Mouse (Mus musculus): ENCODE measurements at regions not wholly inside any gene's neighbourhood (a gene's known extent, or its start where the extent isn't known, plus 50 kb on each side); places are given as distances from the start of the nearest gene placed in this dataset. TPM values are rescaled to one million over a fixed set of nuclear protein-coding genes. Genes with fewer than 3 reads are reported as not detected.

DNA sequence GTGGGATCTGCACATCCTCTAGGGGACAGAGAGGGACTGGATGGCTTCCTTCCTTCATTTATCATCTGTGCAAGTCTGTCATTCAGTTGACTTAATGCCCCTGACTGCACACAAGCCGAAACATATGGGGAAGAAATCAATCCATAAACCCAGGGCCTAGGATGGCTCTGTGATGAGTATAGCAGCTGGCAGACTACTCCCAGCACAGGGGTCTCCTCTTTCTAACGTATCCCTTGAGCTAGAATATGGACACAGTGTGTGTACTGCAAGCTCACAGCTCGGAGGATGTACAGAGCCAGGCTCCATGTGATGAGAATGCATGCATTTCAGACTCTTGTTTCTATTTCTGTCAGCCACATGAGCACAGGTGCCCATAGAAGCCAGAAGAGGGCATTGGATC is 180.3 kb downstream of the Parn start:
- H3K27ac ChIP-seq: no peak overlapping the region
- H3K4me1 ChIP-seq: 0 out of 2 replicates have a peak, but pooled peaks cover 4% of the 10 kb centered on the region
- WGBS: 56% methylated on average over 3 of the region's 3 CpGs
- H3K4me3 ChIP-seq: no peak overlapping the region
- no peak overlapping the region for H3K4me2 ChIP-seq (replicated peaks)
- H3K36me3 ChIP-seq: no peaks in the 10 kb centered on the region
- no peaks in the 10 kb centered on the region for H3K27me3 ChIP-seq
- peak; percentile 78 for ATAC-seq (ENCODE audit: low FRiP score, low read depth)
- H3K9ac ChIP-seq: no peak overlapping the region
- H3K9me3 ChIP-seq: no peaks in the 10 kb centered on the region

DNA sequence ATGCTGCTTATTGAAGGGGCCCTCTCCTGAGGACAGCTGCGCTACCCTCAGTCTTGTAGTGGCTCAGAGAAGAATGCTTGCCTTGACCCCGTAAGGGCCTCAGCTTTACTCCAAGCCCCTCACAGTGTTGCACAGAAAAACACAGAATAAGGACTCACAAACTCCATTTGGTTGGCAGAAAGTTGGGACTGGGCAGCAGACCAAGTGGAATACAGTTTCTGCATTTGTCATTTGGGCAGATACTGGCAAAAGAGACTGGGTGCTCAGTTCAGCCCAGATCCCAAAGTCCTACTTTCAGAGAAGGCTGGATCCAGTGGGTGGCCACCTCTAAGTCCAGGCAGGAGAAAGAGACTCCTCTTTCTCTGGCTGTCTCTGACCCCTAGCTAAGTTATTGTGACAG is 181.4 kb downstream of the Parn start:
- Histone ChIP-seq H3K4me2 (replicated peaks) (no peak overlapping the region), H3K27ac (no peak overlapping the region), H3K27me3 (no peaks in the 10 kb centered on the region), H3K36me3 (no peaks in the 10 kb centered on the region), H3K4me3 (no peak overlapping the region), H3K9me3 (no peaks in the 10 kb centered on the region), H3K4me1 (0 out of 2 replicates have a peak, but pooled peaks cover under 1% of the 10 kb centered on the region), H3K9ac (no peak overlapping the region)
- WGBS: 89% methylated on average over 2 of the region's 2 CpGs
- ATAC-seq (ENCODE audit: low FRiP score, low read depth): no peak

DNA sequence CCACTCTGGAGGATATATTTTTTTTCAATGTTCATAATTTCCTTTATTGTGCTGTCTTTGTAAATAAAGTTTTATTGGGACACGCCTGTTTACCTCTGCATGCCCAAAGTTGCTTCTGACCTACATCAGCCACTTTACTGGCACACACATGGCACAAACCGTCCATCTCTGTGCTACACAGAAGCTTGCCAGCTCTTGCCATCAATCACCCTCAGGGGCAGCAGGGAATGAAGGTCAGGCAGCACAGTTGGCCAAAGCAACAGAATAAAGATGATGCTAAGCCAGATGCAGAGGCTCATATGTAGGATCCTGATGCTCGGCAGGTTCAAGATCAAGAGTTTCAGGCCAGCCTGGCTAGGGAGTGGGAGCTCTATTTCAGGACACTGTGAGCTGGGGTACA is 187.7 kb downstream of the Parn start:
- 82% methylated on average over 3 of the region's 3 CpGs for WGBS
- no peaks in the 10 kb centered on the region for H3K4me1 ChIP-seq
- no peaks in the 10 kb centered on the region for H3K9me3 ChIP-seq
- H3K4me2 ChIP-seq (replicated peaks): no peak overlapping the region
- ATAC-seq (ENCODE audit: low FRiP score, low read depth): no peak
- no peaks in the 10 kb centered on the region for H3K27me3 ChIP-seq
- no peaks in the 10 kb centered on the region for H3K36me3 ChIP-seq
- no peak overlapping the region for H3K4me3 ChIP-seq
- no peak overlapping the region for H3K9ac ChIP-seq
- H3K27ac ChIP-seq: no peak overlapping the region

DNA sequence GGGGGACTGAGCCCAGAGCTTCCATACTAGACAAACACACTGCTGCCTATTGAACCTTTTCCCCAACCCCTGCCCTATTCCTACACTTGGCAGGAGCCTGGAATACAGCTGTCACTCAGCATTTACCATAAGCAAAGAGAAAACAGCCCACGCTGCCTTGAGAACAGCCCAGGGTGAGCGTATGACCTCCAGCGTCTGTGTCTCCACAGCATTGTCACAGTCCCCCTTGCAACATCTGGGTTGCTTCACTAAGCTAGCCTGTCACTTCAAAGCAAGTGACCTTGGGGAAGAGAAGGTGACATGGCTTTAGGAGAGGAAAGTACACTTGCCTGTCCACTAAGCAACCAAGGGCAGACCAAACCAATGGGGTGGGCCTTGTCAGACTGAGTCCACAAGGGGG is 191.3 kb downstream of the Parn start:
- Histone ChIP-seq H3K27ac (no peak overlapping the region), H3K9me3 (no peaks in the 10 kb centered on the region), H3K4me3 (no peak overlapping the region), H3K4me1 (no peaks in the 10 kb centered on the region), H3K27me3 (no peaks in the 10 kb centered on the region), H3K36me3 (no peaks in the 10 kb centered on the region), H3K9ac (no peak overlapping the region), H3K4me2 (replicated peaks) (no peak overlapping the region)
- no peak for ATAC-seq (ENCODE audit: low FRiP score, low read depth)
- 90% methylated on average over 3 of the region's 3 CpGs for WGBS

DNA sequence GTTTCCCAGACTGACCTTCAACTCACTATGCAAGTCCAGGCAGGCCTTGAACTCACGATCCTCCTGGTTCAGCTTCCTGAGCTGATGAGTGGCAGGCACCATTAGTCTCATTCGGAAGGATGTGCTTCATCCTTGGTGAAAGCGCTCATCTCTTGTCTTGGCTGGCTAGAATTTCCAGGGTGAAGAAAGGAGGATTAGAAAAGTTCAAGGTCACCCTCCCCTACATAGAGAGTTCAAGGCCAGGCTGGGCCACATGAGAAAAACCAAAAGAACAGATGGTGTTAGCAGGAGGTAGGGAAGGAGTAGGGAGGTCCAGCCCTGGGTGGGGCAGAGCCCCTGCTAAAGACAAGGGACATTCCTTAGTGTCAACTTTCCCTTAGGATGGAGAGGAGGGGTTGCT is 193.0 kb downstream of the Parn start:
- H3K36me3 ChIP-seq: no peaks in the 10 kb centered on the region
- H3K4me1 ChIP-seq: no peaks in the 10 kb centered on the region
- H3K4me3 ChIP-seq: no peak overlapping the region
- H3K9me3 ChIP-seq: no peaks in the 10 kb centered on the region
- no peak for ATAC-seq (ENCODE audit: low FRiP score, low read depth)
- H3K27me3 ChIP-seq: no peaks in the 10 kb centered on the region
- H3K27ac ChIP-seq: no peak overlapping the region
- no peak overlapping the region for H3K4me2 ChIP-seq (replicated peaks)
- WGBS: 87% methylated on average over 3 of the region's 3 CpGs
- H3K9ac ChIP-seq: no peak overlapping the region

DNA sequence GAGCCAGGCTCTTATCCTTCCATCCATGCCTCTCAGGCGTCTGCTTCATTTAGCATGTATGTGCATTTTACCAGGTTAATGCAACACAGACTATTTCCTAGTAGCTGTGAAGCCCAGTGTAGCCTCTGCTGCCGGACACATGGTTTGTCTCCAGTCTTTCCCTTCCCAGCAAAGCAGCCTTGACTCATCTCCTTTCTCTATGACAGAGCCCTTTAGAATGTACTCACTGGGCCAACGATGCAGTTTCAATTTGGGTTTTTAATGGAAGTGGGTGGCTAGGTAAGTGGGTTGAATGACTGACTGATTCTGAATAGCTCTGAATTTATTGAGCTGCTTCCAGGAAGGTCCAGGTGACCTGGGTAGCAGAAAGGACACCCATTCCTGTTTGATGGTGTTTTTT is 193.7 kb downstream of the Parn start:
- ATAC-seq (ENCODE audit: low FRiP score, low read depth): no peak
- Histone ChIP-seq H3K27me3 (no peaks in the 10 kb centered on the region), H3K4me3 (no peak overlapping the region), H3K9me3 (no peaks in the 10 kb centered on the region), H3K4me1 (no peaks in the 10 kb centered on the region), H3K36me3 (no peaks in the 10 kb centered on the region), H3K9ac (no peak overlapping the region), H3K27ac (no peak overlapping the region), H3K4me2 (replicated peaks) (no peak overlapping the region)
- WGBS: 79% methylated on average over 3 of the region's 3 CpGs

DNA sequence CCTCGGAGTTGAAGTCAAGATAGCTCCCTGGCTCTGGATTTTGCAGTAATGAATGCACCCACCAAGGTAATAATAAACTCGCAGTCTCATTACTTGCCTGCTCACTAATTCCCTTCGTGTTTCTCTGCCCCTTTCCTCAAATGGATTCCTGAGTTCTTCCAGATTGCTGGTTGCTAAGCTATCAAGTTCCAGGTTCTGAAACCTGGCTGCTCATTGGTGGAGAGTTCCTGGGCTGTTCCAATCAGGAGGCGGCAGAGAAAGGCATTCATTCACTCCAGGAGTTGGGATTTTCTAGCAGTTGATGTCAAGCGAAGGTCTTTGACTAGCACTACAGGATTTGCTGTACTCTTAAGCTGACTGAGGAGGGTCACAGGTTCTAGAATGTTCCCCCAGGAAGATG is 200.8 kb downstream of the Parn start:
- WGBS: 24% methylated on average over 5 of the region's 5 CpGs
- H3K4me3 ChIP-seq: no peak overlapping the region
- H3K27me3 ChIP-seq: no peaks in the 10 kb centered on the region
- H3K27ac ChIP-seq: peak overlapping the region; percentile 44; the same call in 1 of the 2 replicates
- peaks cover 28% of the 10 kb centered on the region for H3K4me1 ChIP-seq
- H3K4me2 ChIP-seq (replicated peaks): peak overlapping the region; percentile 14; the same call in 1 of the 2 replicates
- peak; percentile 88 for ATAC-seq (ENCODE audit: low FRiP score, low read depth)
- no peaks in the 10 kb centered on the region for H3K36me3 ChIP-seq
- H3K9me3 ChIP-seq: no peaks in the 10 kb centered on the region
- no peak overlapping the region for H3K9ac ChIP-seq

Small RNA genes in the stretch of these regions (microRNA-seq; reads per million reads assigned to microRNA genes)
- not detected for gene Mir6365

All from limb, embryonic 13.5 days (tissue).